Mouse (Mus musculus) stomach, postnatal 0 days (tissue): ENCODE results near the gene Pih1d1. TPM values are rescaled to one million over a fixed set of nuclear protein-coding genes. Genes with fewer than 3 reads are reported as not detected.

Source experiments
- ATAC-seq: fragments of 200-750 bp; cut with Nextera tagmentation; 2 replicates; pipeline ENCODE4 v1.8.0; 2017; ENCODE audit not compliant: low FRiP score, low TSS enrichment
- DNase-seq: peaks from one replicate; pipeline ENCODE4 v3.0.0-alpha.2; 2016; ENCODE audit warnings: low spot score
- H3K27ac ChIP-seq: fragments of 300-500 bp; sonication (generic); replicated peaks from 2 replicates; pipeline ENCODE4 v1.5.1; 2014; ENCODE audit warnings: mild to moderate bottlenecking, control low read depth
- H3K27me3 ChIP-seq: fragments of 300-500 bp; sonication (generic); 2 replicates; pipeline ENCODE4 v1.6.1; 2014; ENCODE audit warnings: low read length; ENCODE audit not compliant: control insufficient read depth, insufficient read depth
- H3K36me3 ChIP-seq: fragments of 300-500 bp; sonication (generic); 2 replicates; pipeline ENCODE4 v1.6.1; 2014; ENCODE audit warnings: low read length, mixed read lengths; ENCODE audit not compliant: control insufficient read depth, insufficient read depth
- H3K4me1 ChIP-seq: fragments of 300-500 bp; sonication (generic); replicated peaks from 2 replicates; pipeline ENCODE4 v1.6.1; 2014; ENCODE audit warnings: antibody characterized with exemption; ENCODE audit not compliant: control insufficient read depth, insufficient read depth
- H3K4me2 ChIP-seq: fragments of 300-500 bp; sonication (generic); replicated peaks from 2 replicates; pipeline ENCODE4 v1.6.1; 2014; ENCODE audit warnings: low read depth, mild to moderate bottlenecking, control low read depth, moderate library complexity
- H3K4me3 ChIP-seq: fragments of 300-500 bp; sonication (generic); 2 replicates; pipeline ENCODE4 v1.5.1; 2014; ENCODE audit warnings: low read depth, low read length, control low read depth
- H3K9ac ChIP-seq: fragments of 300-500 bp; sonication (generic); 2 replicates; pipeline ENCODE4 v1.6.1; 2014; ENCODE audit warnings: mild to moderate bottlenecking, low read length, control low read depth, mixed read lengths
- H3K9me3 ChIP-seq: fragments of 300-500 bp; sonication (generic); 2 replicates; pipeline ENCODE4 v1.6.1; 2016; ENCODE audit warnings: low read length; ENCODE audit not compliant: control insufficient read depth
- CTCF ChIP-seq: IDR thresholded peaks from 2 replicates; pipeline ENCODE4 v1.5.1; 2016; ENCODE audit warnings: antibody characterized with exemption, low read depth, mild to moderate bottlenecking, moderate library complexity
- EP300 ChIP-seq: optimal IDR thresholded peaks from 2 replicates; pipeline ENCODE3; 2016; ENCODE audit warnings: antibody characterized with exemption
- WGBS: fragments of 180-500 bp; shearing (Covaris S2); extraction: QIAGEN DNeasy Blood & Tissue Kit; methylation state at CpG from one replicate; pipeline ENCODE4 v1.1.7; 2014; 5-methylcytosine and 5-hydroxymethylcytosine counted together
- polyA plus RNA-seq: library from polyadenylated mRNA; unstranded; fragments of >200 nt; fragmentation: Nextera tagmentation; extraction: Ambion mirVana; gene quantifications from 2 replicates; pipeline ENCODE4 v1.2.1, GENCODE M21; 2015

Pih1d1 gene
- polyA plus RNA-seq, 1 experiment from 2014 or later = 49.0 TPM

GRCm38 (mm10) chr7:45153586-45153985 lies 517 bp upstream of the Pih1d1 start:
- Histone ChIP-seq H3K27me3 (no peaks in the 10 kb centered on the region), H3K9ac (peak overlapping the region; percentile 88), H3K27ac (peak overlapping the region; percentile 96), H3K4me2 (peak overlapping the region; percentile 68), H3K4me3 (peak overlapping the region; percentile 66), H3K4me1 (peaks cover 6% of the 10 kb centered on the region; the same call in 1 of the 2 replicates), H3K9me3 (no peaks in the 10 kb centered on the region), H3K36me3 (no peaks in the 10 kb centered on the region)
- TF ChIP-seq CTCF (no peak), EP300 (no peak)
- ATAC-seq (no peak), DNase-seq (no peak)
- WGBS = 2% methylated on average over 5 of the region's 5 CpGs

GRCm38 (mm10) chr7:45154993-45155514 lies 951 bp downstream of the Pih1d1 start:
- ATAC-seq = peak; percentile 41
- TF ChIP-seq CTCF (peak; percentile 74), EP300 (no peak)
- Histone ChIP-seq H3K4me2 (peak overlapping the region; percentile 68), H3K9me3 (no peaks in the 10 kb centered on the region), H3K4me3 (peak overlapping the region; percentile 66; the same call in 1 of the 2 replicates), H3K27me3 (no peaks in the 10 kb centered on the region), H3K9ac (no peak overlapping the region), H3K27ac (peak overlapping the region; percentile 35; the same call in 1 of the 2 replicates), H3K4me1 (peaks cover 6% of the 10 kb centered on the region; the same call in 1 of the 2 replicates), H3K36me3 (no peaks in the 10 kb centered on the region; the same call in 1 of the 2 replicates)
- 67% methylated on average over 12 of the region's 12 CpGs for WGBS
- peak; percentile 69 for DNase-seq

- Histone ChIP-seq H3K27ac (peak overlapping the region; percentile 35; the same call in 1 of the 2 replicates), H3K36me3 (peaks cover 2% of the 10 kb centered on the region; the same call in 1 of the 2 replicates), H3K4me2 (no peak overlapping the region), H3K27me3 (no peaks in the 10 kb centered on the region), H3K4me3 (no peak overlapping the region), H3K9ac (no peak overlapping the region), H3K4me1 (peaks cover 6% of the 10 kb centered on the region; the same call in 1 of the 2 replicates), H3K9me3 (no peaks in the 10 kb centered on the region)
- no peak for TF ChIP-seq EP300
- TF ChIP-seq CTCF = no peak
- WGBS = 83% methylated on average over 9 of the region's 9 CpGs
- ATAC-seq (no peak), DNase-seq (peak; percentile 38)
Measured at GRCm38 (mm10) chr7:45155590-45155989, 1.5 kb downstream of the Pih1d1 start.

GRCm38 (mm10) chr7:45156206-45156605 lies 2.1 kb downstream of the Pih1d1 start:
- H3K9ac ChIP-seq = no peak overlapping the region

GRCm38 (mm10) chr7:45157459-45157858 lies 3.4 kb downstream of the Pih1d1 start:
- TF ChIP-seq EP300 (no peak), CTCF (no peak)
- no peaks in the 10 kb centered on the region for H3K9me3 ChIP-seq
- H3K27ac ChIP-seq = no peak overlapping the region
- no peak overlapping the region for H3K9ac ChIP-seq
- DNase-seq = no peak
- no peaks in the 10 kb centered on the region for H3K27me3 ChIP-seq
- peaks cover 2% of the 10 kb centered on the region; the same call in 1 of the 2 replicates for H3K36me3 ChIP-seq
- no peak for ATAC-seq
- H3K4me1 ChIP-seq = no peaks in the 10 kb centered on the region; the same call in 1 of the 2 replicates
- 84% methylated on average over 14 of the region's 14 CpGs for WGBS
- no peak overlapping the region for H3K4me2 ChIP-seq
- no peak overlapping the region for H3K4me3 ChIP-seq

More at GRCm38 (mm10) chr7:45156206-45156605, 2.1 kb downstream of the Pih1d1 start:
- TF ChIP-seq CTCF (no peak), EP300 (no peak)
- DNase-seq (no peak), ATAC-seq (no peak)
- Histone ChIP-seq H3K4me3 (no peak overlapping the region), H3K4me2 (no peak overlapping the region), H3K27ac (no peak overlapping the region), H3K36me3 (peaks cover 2% of the 10 kb centered on the region; the same call in 1 of the 2 replicates), H3K27me3 (no peaks in the 10 kb centered on the region), H3K9me3 (no peaks in the 10 kb centered on the region), H3K4me1 (peaks cover under 1% of the 10 kb centered on the region; the same call in 1 of the 2 replicates)
- WGBS = 92% methylated on average over 15 of the region's 15 CpGs

GRCm38 (mm10) chr7:45158991-45159390 lies 4.9 kb downstream of the Pih1d1 start:
- no peak overlapping the region for H3K27ac ChIP-seq
- no peaks in the 10 kb centered on the region for H3K27me3 ChIP-seq
- peaks cover 2% of the 10 kb centered on the region; the same call in 1 of the 2 replicates for H3K36me3 ChIP-seq
- H3K4me1 ChIP-seq = peaks cover 3% of the 10 kb centered on the region; the same call in 1 of the 2 replicates
- H3K9me3 ChIP-seq = no peaks in the 10 kb centered on the region
- WGBS = 85% methylated on average over 6 of the region's 6 CpGs
- DNase-seq (no peak), ATAC-seq (no peak)
- H3K4me3 ChIP-seq = no peak overlapping the region
- TF ChIP-seq EP300 (no peak), CTCF (no peak)
- H3K9ac ChIP-seq = no peak overlapping the region
- H3K4me2 ChIP-seq = no peak overlapping the region
